Mouse (Mus musculus) Muller cell, postnatal 12 days (primary cell): ENCODE measurements around the gene St3gal2.
"Not testable (repeated sequence)": the region's sequence is repeated elsewhere in the genome, so short reads cannot be mapped to it uniquely, and the experiment has no call there.

ENCODE experiments used
- DNase-seq: peaks from one replicate; pipeline ENCODE4 v3.0.0-alpha.2; 2015; ENCODE audit errors: inconsistent ontology term

Gene St3gal2

DNA sequence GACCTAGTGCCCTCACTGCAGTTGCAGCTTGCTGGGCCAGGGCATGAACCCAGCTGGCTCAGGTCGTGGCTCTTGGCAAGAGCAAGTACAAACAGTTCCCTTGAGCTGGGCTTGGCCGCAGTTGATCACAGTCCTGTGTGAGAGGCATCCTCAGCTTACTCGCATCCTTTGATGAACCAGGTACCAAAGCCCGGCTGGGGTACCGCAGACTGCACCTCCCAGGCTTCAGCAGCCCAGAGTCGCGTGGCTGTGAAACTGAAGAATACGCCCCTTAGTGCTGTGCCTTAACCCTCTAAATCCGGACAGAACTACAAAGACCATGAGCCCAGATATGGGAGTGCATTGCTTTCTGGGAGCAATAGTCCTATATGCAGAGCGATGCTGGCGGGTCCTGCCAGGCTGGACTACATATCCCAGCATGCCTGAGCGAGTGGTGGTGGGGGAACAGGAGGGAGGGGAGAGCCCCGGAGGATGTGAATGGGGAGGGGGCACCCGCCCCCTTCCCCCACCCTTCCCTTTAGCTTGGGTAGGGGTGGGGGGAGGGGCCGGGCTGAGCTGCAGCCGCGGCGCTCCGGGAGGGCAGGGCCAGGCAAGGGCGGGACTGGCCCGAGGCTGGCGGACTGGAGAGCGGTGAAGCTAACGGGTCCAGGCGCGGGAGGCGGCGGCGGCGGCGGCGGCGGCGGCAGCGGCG is at the start of gene St3gal2:
Gene St3gal2, plus strand, starts transcription at position 582 of the 691 bp plus-strand sequence.
- peak; percentile 94 for DNase-seq

- no peak for DNase-seq
These were observed 49.2 kb upstream of the St3gal2 start for GRCm38 (mm10) chr8:110870501-110870900.

DNA sequence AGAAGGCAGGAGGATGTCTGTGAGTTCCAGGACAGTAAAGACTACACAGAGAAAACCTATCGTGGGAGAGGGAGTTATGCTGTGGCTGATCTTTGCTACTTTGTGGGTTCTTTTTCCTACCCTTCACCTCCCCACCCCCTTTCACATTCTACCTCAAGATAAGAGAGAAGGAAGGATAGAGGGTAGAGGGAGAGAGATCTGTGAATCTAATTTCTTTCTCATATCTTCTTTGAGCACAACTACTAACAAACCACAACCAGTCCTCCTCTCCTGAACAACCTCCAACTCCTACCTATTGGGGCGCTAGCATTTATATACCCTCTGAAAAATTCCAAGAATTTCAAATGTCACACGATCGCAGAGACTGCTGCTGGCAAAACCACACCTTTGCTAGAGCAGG is 41.9 kb upstream of the St3gal2 start:
- DNase-seq, result no peak

DNA sequence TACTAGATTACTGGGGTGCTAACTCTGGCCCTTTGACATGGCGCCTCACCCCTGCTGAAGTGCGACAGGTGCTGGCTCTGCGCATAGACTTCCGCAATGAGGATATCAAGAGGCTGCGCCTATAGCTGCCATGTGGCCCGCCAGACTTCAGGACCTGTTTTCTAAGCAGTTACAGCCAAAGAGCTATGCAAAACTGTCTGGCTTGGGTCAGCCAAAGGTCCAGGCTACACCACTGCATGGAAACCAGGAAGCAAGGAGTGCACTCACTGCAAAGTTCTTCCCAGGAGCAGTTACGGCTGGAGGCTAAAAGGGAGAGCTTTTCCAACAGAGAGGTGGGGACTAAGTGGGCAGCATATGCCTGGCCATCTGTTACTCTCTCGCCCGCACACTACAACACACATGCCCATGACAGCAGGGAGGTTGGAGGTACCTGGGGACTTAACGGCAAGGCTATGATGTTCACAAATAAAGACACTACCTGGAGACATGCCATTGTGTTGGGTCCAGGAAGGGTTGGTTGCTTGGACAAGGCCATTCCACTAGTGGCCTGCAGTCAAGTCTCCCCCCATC is 37.9 kb upstream of the St3gal2 start:
- no peak for DNase-seq

DNA sequence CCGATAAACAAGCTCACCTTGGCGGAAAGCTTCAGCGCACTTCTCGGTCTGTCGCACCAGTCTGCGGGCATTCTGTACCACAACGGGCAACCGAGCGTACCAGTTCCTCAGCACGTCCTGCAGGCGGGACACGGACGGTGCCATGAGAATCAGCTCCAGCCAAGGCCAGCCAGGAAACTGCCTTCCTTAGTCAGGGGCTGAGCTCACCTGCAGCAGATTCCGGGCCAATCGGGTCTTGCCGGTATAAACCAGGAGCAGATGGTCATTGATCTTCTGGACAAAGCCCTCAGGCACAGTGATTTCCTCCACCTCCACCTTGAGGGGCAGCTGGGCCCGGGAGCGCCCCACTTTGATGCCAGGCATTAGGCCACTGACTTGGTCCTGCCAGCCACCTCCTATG is 35.9 kb upstream of the St3gal2 start:
- DNase-seq, result no peak

GRCm38 (mm10) chr8:110886634-110887033 is 33.1 kb upstream of the St3gal2 start:
- no peak for DNase-seq

GRCm38 (mm10) chr8:110887551-110887950 is 32.2 kb upstream of the St3gal2 start:
- DNase-seq, result no peak

DNA sequence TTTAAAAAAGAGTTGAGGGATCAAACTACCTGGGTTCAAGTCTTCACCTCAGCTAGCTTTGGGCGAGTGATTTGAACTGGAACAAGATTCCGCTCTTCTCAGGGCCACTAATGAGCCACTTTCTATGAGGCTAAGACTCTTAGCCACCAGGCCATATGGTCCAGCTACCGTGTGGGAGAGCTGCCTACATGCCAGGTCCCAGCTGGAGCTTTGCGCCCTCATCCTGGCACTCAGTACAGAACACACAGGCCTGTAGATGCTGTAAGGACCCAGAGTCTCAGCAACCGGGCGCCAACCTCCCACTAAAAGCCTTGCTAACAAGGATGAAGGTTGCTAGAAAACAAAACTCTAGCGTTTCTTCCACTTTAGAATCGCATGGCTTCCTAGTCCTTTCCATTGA is 31.3 kb upstream of the St3gal2 start:
- no peak for DNase-seq

DNA sequence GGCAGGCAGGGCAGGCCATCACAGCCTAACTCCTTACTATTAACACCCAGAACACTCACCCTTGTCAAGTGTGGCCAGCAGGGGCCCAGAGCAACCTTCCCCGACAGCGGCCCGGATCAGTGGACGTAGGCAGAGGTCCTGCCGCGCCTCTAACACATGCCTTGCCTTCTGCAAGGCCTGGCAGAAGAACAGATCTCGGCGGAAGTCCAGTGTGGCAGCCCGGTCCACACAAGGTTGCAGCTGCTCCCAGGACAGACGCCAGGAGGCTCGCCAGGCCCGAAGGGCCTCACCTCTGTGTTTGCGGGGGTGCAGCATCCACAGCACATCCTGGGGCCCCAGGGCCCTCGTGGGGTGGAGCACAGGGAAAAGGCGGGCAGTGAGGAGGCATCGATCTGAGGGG is 30.9 kb upstream of the St3gal2 start:
- no peak for DNase-seq

- DNase-seq, result no peak
These were observed 29.7 kb upstream of the St3gal2 start for GRCm38 (mm10) chr8:110889904-110890470.

DNA sequence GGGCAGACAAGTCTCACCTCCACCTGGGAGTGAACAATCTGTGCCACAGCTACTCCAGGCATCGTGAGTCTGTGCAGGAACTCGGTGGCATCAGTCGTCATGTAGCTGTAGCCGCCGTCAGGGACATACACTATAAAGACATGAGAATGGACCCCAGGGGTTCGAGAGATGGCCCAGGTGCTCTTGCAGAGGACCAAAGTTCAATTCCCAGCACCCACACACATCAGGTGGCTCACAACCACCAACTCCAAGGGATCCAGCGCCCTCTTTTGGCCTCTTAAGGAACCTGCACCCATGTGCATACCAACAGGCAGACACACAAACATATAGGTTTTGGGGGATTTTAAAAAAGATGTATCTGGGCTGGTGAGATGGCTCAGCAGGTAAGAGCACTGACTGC is 27.7 kb upstream of the St3gal2 start:
- DNase-seq, result no peak

DNA sequence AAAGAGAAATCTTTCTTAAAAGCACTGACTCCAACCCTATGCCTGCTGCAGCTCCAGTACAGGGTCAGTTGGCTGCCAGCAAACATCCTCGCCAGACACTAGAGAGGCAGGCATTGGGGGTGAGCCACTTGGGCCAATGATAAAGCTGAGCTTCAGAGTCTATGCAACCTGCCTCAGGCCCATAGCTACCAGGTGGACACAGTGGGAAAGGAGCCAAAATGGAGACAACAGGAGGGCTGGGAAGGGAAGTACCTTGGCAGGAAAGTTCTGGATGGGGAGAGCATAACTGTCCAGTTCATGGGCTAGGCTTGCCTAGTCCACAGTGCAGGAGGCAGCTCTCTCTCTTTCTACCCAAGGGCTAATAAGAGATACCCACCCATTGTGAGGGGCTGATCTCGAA is 26.8 kb upstream of the St3gal2 start:
- DNase-seq, result no peak

DNA sequence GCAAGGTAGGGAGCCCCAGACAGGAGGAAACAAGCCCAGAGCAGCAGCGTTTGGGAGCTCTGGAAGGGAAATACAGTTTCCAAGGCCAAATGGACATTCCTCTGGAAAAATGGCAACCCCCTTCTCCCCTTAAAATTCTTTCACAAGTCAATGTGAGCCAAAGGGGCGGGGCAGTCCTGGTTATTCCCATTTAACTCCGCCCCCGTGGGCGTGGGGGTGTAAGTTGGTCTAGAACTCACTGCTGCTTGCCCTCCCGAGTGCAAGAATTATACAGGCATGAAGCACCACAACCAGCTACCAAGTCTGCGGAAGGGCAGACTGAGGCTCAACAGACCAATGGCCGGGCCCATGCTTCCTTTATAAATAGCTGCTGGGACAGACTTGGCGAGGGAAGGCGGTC is 24.9 kb upstream of the St3gal2 start:
- no peak for DNase-seq

DNA sequence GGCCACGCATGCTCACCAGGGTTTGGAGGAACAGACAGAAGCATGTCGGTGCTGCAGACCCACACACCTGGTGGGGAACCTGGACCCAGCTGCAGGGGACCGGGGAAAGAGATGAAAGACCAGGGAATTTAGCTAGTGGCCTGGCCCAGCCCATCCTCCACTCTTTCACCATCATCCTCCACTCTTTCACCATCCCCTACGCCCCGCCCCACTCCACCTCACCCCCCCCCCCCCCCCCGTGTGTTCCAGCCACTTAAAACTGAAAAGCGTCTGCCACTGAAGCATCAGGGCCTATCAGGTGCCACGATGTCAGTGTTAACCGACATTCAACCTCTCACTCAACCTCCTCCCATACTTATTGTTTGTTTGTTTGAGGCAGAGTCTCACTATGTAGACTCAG is 24.5 kb upstream of the St3gal2 start:
- no peak for DNase-seq

GRCm38 (mm10) chr8:110895812-110896211 is 23.9 kb upstream of the St3gal2 start:
- no peak for DNase-seq

DNA sequence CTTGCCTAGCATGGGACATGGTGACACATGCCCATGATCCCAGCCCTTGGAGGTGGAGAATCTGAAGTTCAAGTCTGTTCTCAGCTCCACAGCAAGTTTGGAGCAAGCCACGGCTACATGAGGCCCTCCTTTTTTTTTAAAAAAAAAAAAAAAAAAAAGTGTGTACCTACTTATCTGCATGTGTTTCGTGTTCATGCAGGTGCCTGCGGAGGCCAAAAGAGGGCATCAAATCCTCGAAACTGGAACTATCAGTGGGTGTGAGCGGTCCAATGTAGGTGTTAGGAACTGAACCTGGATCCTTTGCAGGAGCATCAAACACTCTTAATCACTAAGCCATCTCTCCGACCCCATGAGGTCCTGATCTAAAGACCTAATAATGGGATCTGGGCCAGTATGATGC is 22.2 kb upstream of the St3gal2 start:
- DNase-seq, result no peak

DNA sequence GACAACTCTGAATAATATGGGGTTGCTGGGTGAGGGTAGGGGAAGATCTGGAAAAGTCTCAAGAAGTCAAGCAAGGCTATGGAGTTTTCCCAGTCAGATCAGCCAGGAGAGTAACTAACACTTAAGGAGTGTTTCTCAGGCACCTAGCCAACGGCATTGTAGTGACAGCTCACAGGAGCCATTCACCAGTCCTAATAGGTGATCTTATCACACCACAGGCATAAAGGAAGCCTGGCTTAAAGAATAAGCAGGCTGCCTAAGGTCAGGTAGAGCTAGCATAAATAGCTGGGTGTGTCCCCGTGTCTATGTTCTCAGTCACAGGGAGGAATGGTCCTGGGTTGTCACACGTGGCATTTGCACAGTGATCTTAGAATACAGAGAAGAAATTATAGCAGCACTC is 18.7 kb upstream of the St3gal2 start:
- DNase-seq, result no peak

DNA sequence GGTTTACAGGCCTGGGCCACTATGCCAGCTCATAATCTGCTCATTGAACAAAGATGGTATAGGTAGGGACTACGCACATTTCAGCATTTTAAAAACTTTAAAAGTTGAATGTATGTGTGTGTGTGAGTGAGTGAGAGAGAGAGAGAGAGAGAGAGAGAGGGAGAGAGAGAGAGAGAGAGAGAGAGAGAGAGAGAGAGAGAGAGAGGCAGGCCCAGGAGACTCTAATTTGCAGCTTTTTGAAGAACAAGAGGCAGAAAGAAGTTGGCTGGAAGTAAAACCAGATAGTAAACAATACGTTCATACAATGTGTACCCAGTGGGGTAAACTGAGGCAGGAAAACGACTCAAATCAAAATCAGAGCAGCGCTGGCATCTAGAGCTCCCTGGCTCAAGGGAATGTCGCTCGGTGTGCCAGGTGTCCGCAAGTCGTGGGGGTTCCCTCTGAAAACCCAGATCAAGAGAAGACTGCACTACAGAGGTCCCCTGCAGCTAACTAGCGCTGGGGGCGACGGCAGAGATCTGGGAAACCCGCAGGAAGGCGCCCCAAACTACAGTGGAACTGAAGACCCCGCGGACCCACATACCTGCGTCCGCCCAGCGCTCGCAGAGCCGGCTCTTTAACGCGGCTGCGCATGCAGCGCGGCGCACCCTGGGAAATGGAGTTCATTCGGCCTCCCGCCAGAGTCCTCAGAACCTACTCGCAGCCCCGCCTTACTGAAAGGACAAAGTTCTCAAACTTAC is 17.7 kb upstream of the St3gal2 start, which contains the start of gene Fuk:
Gene Fuk, minus strand, starts transcription at position 650 of the 740 bp plus-strand sequence.
- peak; percentile 76 for DNase-seq

- no peak for DNase-seq
These were observed 17.1 kb upstream of the St3gal2 start for GRCm38 (mm10) chr8:110902579-110902965.

DNA sequence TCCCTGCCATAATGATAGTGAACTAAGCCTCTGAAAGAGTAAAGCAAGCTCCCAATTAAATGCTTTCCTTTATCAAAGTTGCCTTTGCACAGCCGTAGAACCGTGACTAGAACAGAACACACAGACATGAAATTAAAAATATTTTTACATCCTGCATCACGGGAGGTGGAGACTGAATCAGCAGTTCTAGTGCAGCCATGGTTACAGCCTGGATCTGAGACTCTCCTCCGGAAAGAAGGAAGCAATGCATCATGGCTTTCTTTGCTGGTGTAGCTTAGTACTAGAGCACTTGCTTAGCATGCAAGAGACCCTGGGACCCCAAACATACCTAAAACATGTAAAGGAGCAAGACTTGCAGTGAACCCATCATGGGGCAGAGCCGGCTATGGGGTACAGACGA is 14.3 kb upstream of the St3gal2 start:
- DNase-seq, result no peak

DNA sequence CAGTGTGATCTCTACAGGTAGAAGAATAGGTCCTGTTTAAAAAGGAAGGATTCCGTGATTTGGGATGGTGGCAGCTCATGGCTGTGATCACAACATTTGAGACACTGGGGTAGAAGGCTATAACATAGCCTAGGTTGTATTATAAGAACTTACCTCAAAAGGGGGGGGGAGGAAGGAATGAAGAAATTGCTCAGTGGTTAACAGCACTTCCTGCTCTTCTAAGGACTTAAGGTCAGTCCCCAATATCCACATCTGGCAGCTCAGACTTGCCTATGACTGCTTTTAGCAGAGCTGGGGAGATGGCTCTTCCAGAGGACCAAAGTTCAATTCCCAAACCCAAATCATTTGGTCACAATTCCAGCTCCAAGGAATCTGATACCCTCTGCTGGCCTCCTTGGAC is 13.0 kb upstream of the St3gal2 start:
- no peak for DNase-seq

DNA sequence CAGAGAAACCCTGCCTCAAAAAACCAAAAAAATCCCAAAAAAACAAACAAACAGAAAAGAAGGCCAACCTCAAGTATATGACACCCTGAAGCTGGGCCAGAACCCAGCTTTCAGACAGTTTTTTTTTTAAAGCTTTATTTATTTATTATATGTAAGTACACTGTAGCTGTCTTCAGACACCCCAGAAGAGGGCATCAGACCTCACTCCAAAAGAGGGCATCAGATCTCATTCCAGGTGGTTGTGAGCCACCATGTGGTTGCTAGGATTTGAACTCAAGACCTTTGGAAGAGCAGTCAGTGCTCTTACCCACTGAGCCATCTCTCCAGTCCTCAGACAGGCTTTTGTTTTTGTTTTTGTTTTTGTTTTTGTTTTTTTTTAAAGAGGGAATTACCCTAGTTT is 9.9 kb upstream of the St3gal2 start:
- DNase-seq, result not testable (repeated sequence)
